Mouse (Mus musculus): Measurements from ENCODE around the gene Cdc42bpg. TPM values are rescaled to one million over a fixed set of nuclear protein-coding genes. Genes with fewer than 3 reads are reported as not detected.
A peak's percentile ranks its signal among the peaks of the same experiment; 100 is the strongest.

Cdc42bpg gene
- total and polyA plus RNA-seq, 2 experiments from 2014 or later = 0.23 to 4.7 TPM

DNA sequence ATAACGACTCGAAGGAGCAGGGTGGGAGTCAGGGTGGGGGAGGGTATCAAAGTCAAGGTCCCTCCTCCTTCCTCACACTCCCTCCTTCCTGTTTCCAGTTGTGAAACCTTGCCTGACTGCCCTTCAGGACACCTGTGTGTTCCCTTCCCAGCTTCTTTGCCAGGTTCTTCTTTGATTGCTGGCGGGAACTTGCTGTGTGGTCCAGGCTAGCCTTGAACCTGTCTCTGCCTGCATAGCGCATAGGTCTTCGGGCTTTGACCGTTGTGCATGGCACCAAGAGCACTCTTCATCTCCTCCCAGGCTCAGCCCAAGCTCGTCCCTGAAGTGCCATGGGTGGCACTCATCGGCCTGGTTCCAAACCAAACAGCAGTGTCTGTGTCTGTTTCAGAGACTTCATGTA lies 41.3 kb upstream of the Cdc42bpg start:
- no peaks in the 10 kb centered on the region for H3K9me3 ChIP-seq (ENCODE audit: low read length)
- WGBS = 87% methylated on average over 8 of the region's 8 CpGs

DNA sequence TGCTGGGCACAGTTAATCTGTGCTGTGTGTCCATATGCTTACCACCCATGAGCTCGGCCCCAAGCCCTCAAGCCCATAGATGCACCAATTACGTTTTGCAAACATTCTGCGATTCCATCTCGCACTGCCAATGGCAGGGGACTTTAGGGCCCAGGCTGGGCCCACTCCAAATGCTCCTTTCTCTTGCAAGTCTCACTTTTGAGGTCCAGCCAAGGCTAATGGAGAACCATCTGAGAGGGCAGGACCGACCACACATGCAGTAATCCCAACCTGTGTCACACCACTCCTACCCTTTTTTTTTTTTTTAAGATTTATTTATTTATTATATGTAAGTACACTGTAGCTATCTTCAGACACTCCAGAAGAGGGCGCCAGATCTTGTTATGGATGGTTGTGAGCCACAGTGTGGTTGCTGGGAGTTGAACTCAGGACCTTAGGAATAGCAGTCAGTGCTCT lies 40.5 kb upstream of the Cdc42bpg start:
- Histone ChIP-seq H3K4me3 (ENCODE audit: low read depth, low read length) (no peak overlapping the region), H3K27ac (ENCODE audit: low read depth, low read length) (no peak overlapping the region), H3K9ac (no peak overlapping the region), H3K36me3 (ENCODE audit: insufficient read depth) (peaks cover 18% of the 10 kb centered on the region), H3K27me3 (ENCODE audit: insufficient read depth, low read length) (no peaks in the 10 kb centered on the region), H3K4me1 (ENCODE audit: insufficient read depth) (no peaks in the 10 kb centered on the region; the same call in 1 of the 2 replicates), H3K4me2 (ENCODE audit: low read depth) (no peak overlapping the region), H3K9me3 (ENCODE audit: low read length) (no peaks in the 10 kb centered on the region)
- DNase-seq (no peak), ATAC-seq (no peak)
- peak; percentile 18; the same call in 1 of the 2 replicates for TF ChIP-seq CTCF (IDR thresholded peaks at IDR 0.05; ENCODE audit: low read depth)
- 63% methylated on average over 6 of the region's 6 CpGs for WGBS

More for the DNA sequence above, 41.3 kb upstream of the Cdc42bpg start:
- no peaks in the 10 kb centered on the region for H3K27me3 ChIP-seq (ENCODE audit: insufficient read depth, low read length)
- H3K36me3 ChIP-seq (ENCODE audit: insufficient read depth) = peaks cover 22% of the 10 kb centered on the region
- H3K4me2 ChIP-seq (ENCODE audit: low read depth) = no peak overlapping the region
- DNase-seq (no peak), ATAC-seq (no peak)
- H3K4me1 ChIP-seq (ENCODE audit: insufficient read depth) = no peaks in the 10 kb centered on the region; the same call in 1 of the 2 replicates
- no peak overlapping the region for H3K27ac ChIP-seq (ENCODE audit: low read depth, low read length)
- H3K4me3 ChIP-seq (ENCODE audit: low read depth, low read length) = no peak overlapping the region
- H3K9ac ChIP-seq = no peak overlapping the region
- no peak for TF ChIP-seq CTCF (IDR thresholded peaks at IDR 0.05; ENCODE audit: low read depth)

DNA sequence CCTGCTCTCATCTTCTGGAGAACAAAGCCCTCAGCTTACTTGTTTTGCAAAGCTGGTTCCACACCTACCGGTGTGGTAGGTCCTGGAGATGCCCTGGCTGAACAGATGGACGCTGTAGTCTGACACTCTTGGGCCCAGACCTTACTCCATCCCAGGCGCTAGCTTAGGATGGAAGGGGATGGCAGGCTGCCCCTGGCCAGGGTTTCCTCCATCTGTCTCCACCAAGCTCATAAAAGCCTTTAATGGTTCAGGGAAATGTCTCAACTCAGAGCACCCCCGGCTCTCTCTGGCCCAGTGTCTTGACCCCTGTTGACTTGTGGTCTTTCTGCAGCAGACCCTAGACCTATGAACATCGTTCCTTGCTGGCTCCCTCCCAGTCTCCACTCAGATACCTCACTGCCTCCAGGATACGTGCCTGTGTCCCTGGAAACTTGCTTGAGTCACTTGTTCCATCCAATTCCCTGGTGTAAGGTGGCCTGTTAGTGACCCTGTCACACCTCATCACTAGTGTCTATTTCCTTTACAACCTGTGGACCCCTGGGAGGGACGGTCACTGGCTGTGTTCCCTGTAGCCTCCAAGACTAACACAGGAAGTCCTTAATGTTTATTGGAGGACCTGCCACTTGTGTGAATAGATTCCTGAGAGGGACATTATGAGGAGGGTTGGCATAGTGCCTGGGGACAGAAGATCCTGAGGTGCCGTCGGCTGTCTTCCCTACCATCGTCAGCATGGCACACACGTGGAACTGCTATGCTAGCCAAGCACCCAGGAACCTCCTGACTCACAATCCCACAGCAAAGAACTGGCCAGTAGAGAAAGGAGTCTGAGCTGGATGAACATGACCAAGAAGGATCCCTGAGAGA lies 38.7 kb upstream of the Cdc42bpg start:
- no peak overlapping the region for H3K27ac ChIP-seq (ENCODE audit: low read depth, low read length)
- no peaks in the 10 kb centered on the region for H3K27me3 ChIP-seq (ENCODE audit: insufficient read depth, low read length)
- H3K9ac ChIP-seq = no peak overlapping the region
- H3K4me1 ChIP-seq (ENCODE audit: insufficient read depth) = no peaks in the 10 kb centered on the region; the same call in 1 of the 2 replicates
- no peak overlapping the region for H3K4me3 ChIP-seq (ENCODE audit: low read depth, low read length)
- no peak overlapping the region for H3K4me2 ChIP-seq (ENCODE audit: low read depth)
- H3K36me3 ChIP-seq (ENCODE audit: insufficient read depth) = no peaks in the 10 kb centered on the region
- WGBS = 55% methylated on average over 11 of the region's 11 CpGs
- TF ChIP-seq CTCF (IDR thresholded peaks at IDR 0.05; ENCODE audit: low read depth) = no peak
- ATAC-seq = no peak
- H3K9me3 ChIP-seq (ENCODE audit: low read length) = no peaks in the 10 kb centered on the region
- DNase-seq = no peak

DNA sequence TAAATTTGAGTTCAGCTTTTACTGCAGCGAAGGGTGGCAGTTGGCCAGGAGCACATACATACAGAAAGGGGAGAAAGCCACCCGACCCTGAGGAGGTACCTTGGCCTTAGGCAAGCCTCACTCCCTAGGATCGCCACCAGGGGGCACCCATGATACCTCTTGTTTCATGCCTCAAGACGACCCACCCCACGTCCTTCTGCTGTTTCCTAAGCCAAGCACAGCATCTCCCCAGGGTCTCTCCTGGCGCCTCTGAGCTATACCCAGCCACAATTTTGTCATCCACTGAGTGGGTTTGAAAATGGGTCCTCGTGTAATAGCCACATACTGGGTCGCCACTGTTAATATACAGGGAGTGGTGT lies 38.1 kb upstream of the Cdc42bpg start:
- peak; percentile 92 for TF ChIP-seq CTCF (IDR thresholded peaks at IDR 0.05; ENCODE audit: low read depth)
- H3K4me1 ChIP-seq (ENCODE audit: insufficient read depth) = no peaks in the 10 kb centered on the region; the same call in 1 of the 2 replicates
- H3K27ac ChIP-seq (ENCODE audit: low read depth, low read length) = no peak overlapping the region
- 18% methylated on average over 8 of the region's 8 CpGs for WGBS
- no peaks in the 10 kb centered on the region for H3K27me3 ChIP-seq (ENCODE audit: insufficient read depth, low read length)
- no peak overlapping the region for H3K4me2 ChIP-seq (ENCODE audit: low read depth)
- H3K36me3 ChIP-seq (ENCODE audit: insufficient read depth) = no peaks in the 10 kb centered on the region
- peak; percentile 82 for DNase-seq
- peak; percentile 86 for ATAC-seq
- H3K9me3 ChIP-seq (ENCODE audit: low read length) = no peaks in the 10 kb centered on the region
- H3K9ac ChIP-seq = no peak overlapping the region
- H3K4me3 ChIP-seq (ENCODE audit: low read depth, low read length) = no peak overlapping the region

DNA sequence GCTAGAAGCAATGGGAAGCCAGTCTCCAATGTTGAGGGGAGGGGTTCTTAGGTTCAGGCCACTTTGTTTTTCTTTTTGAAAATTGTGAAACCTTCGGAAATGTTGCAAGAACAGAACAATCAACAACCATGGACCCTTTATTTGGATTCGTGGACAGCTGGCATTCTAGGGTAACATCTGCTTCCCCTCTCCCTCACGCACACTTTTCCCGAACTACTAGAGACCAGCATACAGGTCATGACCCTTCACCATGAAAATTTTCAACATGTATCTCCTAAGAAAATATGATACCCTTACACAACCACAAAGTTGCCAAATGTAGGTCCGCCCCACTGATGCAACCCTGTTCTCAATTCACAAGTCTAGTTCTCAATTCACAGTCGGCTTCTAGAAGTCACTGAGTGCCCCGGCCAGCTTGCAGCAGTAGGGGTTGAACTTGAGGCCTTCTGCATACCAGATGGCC lies 37.6 kb upstream of the Cdc42bpg start:
- H3K9me3 ChIP-seq (ENCODE audit: low read length) = no peaks in the 10 kb centered on the region
- no peak overlapping the region for H3K4me2 ChIP-seq (ENCODE audit: low read depth)
- TF ChIP-seq CTCF (IDR thresholded peaks at IDR 0.05; ENCODE audit: low read depth) = no peak
- no peaks in the 10 kb centered on the region for H3K36me3 ChIP-seq (ENCODE audit: insufficient read depth)
- H3K9ac ChIP-seq = no peak overlapping the region
- no peaks in the 10 kb centered on the region; the same call in 1 of the 2 replicates for H3K4me1 ChIP-seq (ENCODE audit: insufficient read depth)
- no peak for DNase-seq
- no peak overlapping the region for H3K27ac ChIP-seq (ENCODE audit: low read depth, low read length)
- ATAC-seq = no peak
- H3K4me3 ChIP-seq (ENCODE audit: low read depth, low read length) = no peak overlapping the region
- WGBS = 88% methylated on average over 7 of the region's 7 CpGs
- H3K27me3 ChIP-seq (ENCODE audit: insufficient read depth, low read length) = no peaks in the 10 kb centered on the region

DNA sequence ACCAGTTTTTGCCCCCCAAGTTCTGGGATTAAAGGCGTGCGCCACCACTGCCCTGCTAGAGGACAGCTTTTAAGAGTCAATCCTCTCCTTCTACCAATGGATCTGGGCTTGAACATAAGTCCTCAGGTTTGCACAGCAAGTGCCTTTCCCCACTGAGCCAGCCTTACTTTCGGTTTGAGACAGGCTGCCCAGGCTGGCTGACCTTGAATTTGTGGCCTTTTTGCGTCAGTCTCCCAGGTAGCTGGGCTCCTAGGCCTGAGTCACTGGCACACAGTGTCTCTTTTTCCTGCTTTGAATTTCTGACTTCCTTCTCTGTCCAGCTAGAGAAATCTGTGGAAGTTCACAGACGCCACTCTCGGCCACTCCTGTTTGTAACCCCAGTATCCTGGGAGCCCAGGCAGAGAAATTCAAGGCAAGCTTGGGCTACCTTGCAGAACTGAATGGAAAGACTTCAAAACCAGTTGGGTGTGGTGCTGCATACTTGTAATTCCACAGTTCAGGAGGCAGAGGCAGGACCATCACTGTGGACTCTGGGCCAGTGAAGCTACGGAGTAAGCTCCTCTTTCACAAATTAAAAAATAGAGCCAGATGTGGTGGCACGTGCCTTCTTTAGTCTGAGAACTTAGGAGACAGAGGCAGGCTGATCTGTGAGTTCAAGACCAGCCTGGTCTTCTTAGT lies 36.3 kb upstream of the Cdc42bpg start:
- DNase-seq (no peak), ATAC-seq (no peak)
- Histone ChIP-seq H3K27me3 (ENCODE audit: insufficient read depth, low read length) (no peaks in the 10 kb centered on the region), H3K36me3 (ENCODE audit: insufficient read depth) (no peaks in the 10 kb centered on the region), H3K4me2 (ENCODE audit: low read depth) (no peak overlapping the region), H3K27ac (ENCODE audit: low read depth, low read length) (no peak overlapping the region), H3K4me3 (ENCODE audit: low read depth, low read length) (no peak overlapping the region), H3K4me1 (ENCODE audit: insufficient read depth) (no peaks in the 10 kb centered on the region; the same call in 1 of the 2 replicates), H3K9me3 (ENCODE audit: low read length) (no peaks in the 10 kb centered on the region), H3K9ac (no peak overlapping the region)
- TF ChIP-seq CTCF (IDR thresholded peaks at IDR 0.05; ENCODE audit: low read depth) = no peak
- WGBS = 89% methylated on average over 8 of the region's 8 CpGs

DNA sequence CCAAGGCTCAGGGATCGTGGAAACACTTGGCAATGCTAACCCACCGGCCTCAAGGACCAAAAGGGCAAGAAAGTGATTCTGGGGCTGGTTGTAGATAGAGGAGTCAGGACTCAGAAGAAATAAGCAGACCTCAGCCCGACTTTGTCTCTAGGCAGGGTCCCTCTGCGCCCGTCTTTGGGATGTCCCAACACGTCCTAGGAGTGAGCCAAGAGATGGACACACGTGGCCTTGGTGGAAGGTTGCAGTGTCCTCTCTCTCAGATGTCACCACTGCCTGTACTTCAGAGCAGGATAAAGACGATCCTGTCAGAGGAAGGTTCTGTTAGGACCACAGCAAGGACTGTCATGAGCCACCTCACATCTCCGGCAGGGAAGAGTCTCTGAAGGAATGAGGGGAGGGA lies 35.6 kb upstream of the Cdc42bpg start:
- Histone ChIP-seq H3K9me3 (ENCODE audit: low read length) (no peaks in the 10 kb centered on the region), H3K36me3 (ENCODE audit: insufficient read depth) (no peaks in the 10 kb centered on the region), H3K4me2 (ENCODE audit: low read depth) (no peak overlapping the region), H3K9ac (no peak overlapping the region), H3K4me1 (ENCODE audit: insufficient read depth) (peaks cover 4% of the 10 kb centered on the region; the same call in 1 of the 2 replicates), H3K27me3 (ENCODE audit: insufficient read depth, low read length) (no peaks in the 10 kb centered on the region), H3K27ac (ENCODE audit: low read depth, low read length) (no peak overlapping the region), H3K4me3 (ENCODE audit: low read depth, low read length) (no peak overlapping the region)
- no peak for TF ChIP-seq CTCF (IDR thresholded peaks at IDR 0.05; ENCODE audit: low read depth)
- ATAC-seq (no peak), DNase-seq (no peak)
- WGBS = 58% methylated on average over 9 of the region's 9 CpGs
